Mouse (Mus musculus) cerebellum, postnatal 36 days (tissue): Measurements from ENCODE around the gene Rassf7.

Source experiments
- DNase-seq, 2 experiments: peaks; one replicate each; pipeline ENCODE4 v3.0.0; 2021 to 2022; ENCODE audit warnings: mixed read lengths in 2 of 2

Gene Rassf7

GRCm38 (mm10) chr7:141215101-141215879, at the start of gene Rassf7:
Rassf7 (plus strand) TSS chr7:141215860.
- DNase-seq, result peak; percentile 81 to 89

GRCm38 (mm10) chr7:141167901-141168517, 47.7 kb upstream of the Rassf7 start:
- no peak for DNase-seq

- DNase-seq, result no peak
These were observed 47.1 kb upstream of the Rassf7 start for GRCm38 (mm10) chr7:141168518-141168953.

- DNase-seq, result no peak
These were observed 46.4 kb upstream of the Rassf7 start for GRCm38 (mm10) chr7:141169300-141169699.

GRCm38 (mm10) chr7:141169866-141170265, 45.8 kb upstream of the Rassf7 start:
- DNase-seq, result no peak

GRCm38 (mm10) chr7:141172116-141173006, 43.3 kb upstream of the Rassf7 start, which contains the start of gene Rnh1:
Rnh1 (minus strand) TSS chr7:141172857.
- peak; percentile 89 to 90 for DNase-seq

- DNase-seq, result no peak
These were observed 42.3 kb upstream of the Rassf7 start for GRCm38 (mm10) chr7:141173323-141173850.

- no peak for DNase-seq
These were observed 40.6 kb upstream of the Rassf7 start for GRCm38 (mm10) chr7:141175068-141175467.

- peak; percentile 88 to 94 for DNase-seq
These were observed 39.5 kb upstream of the Rassf7 start for GRCm38 (mm10) chr7:141176173-141176572.

- no peak for DNase-seq
These were observed 27.5 kb upstream of the Rassf7 start for GRCm38 (mm10) chr7:141188194-141188593.

GRCm38 (mm10) chr7:141188733-141189132, 26.9 kb upstream of the Rassf7 start:
- DNase-seq, result no peak

GRCm38 (mm10) chr7:141190220-141190619, 25.4 kb upstream of the Rassf7 start:
- DNase-seq, result no peak

GRCm38 (mm10) chr7:141191036-141191435, 24.6 kb upstream of the Rassf7 start:
- no peak for DNase-seq

GRCm38 (mm10) chr7:141191796-141192685, 23.6 kb upstream of the Rassf7 start:
- DNase-seq, result no peak

- DNase-seq, result peak in 1 of 2 experiments; percentile 26
These were observed 22.8 kb upstream of the Rassf7 start for GRCm38 (mm10) chr7:141192776-141193347.

GRCm38 (mm10) chr7:141193348-141193856, 22.3 kb upstream of the Rassf7 start:
- peak in 1 of 2 experiments; percentile 47 for DNase-seq

- DNase-seq, result peak; percentile 98
These were observed 21.7 kb upstream of the Rassf7 start, which contains the start of the genes Hras and Lrrc56 for GRCm38 (mm10) chr7:141193948-141194347. Hras (minus strand) TSS chr7:141194005. Lrrc56 (plus strand) TSS chr7:141194157.

- no peak for DNase-seq
These were observed 21.3 kb upstream of the Rassf7 start for GRCm38 (mm10) chr7:141194409-141194808.

- peak; percentile 73 to 81 for DNase-seq
These were observed 20.8 kb upstream of the Rassf7 start for GRCm38 (mm10) chr7:141194830-141195229.

GRCm38 (mm10) chr7:141195754-141196153, 19.9 kb upstream of the Rassf7 start:
- no peak for DNase-seq
